Mouse (Mus musculus) urinary bladder, adult 2 months (tissue): ENCODE results near the gene Purb. TPM values are rescaled to one million over a fixed set of nuclear protein-coding genes. Genes with fewer than 3 reads are reported as not detected.

Experiments
- DNase-seq: peaks from one replicate; pipeline ENCODE4 v3.0.0; 2022; ENCODE audit warnings: low spot score
- polyA plus RNA-seq: library from polyadenylated mRNA; depleted of rRNA; stranded (reverse); fragments of >200 nt; gene quantifications from 2 replicates; pipeline ENCODE4 v1.2.3, GENCODE M21; 2012; rRNA removed

The Purb gene
- polyA plus RNA-seq, result 22.3 and 29.5 TPM in 2 replicates

- peak; percentile 93 for DNase-seq
Observed at GRCm38 (mm10) chr11:6475867-6476484, at the start of gene Purb. Gene Purb (minus strand): TSS chr11:6475917.

- no peak for DNase-seq
Observed at GRCm38 (mm10) chr11:6525241-6525640, 49.5 kb upstream of the Purb start.

GRCm38 (mm10) chr11:6524880-6525238 is 49.1 kb upstream of the Purb start:
- no peak for DNase-seq

GRCm38 (mm10) chr11:6524165-6524879 is 48.6 kb upstream of the Purb start:
- no peak for DNase-seq

- no peak for DNase-seq
Observed at GRCm38 (mm10) chr11:6523662-6524088, 48.0 kb upstream of the Purb start.

GRCm38 (mm10) chr11:6522782-6523525 is 47.2 kb upstream of the Purb start:
- no peak for DNase-seq

GRCm38 (mm10) chr11:6520507-6521173 is 44.9 kb upstream of the Purb start, which contains the start of gene Myo1g:
Gene Myo1g (minus strand): TSS chr11:6520965.
- DNase-seq, result no peak

GRCm38 (mm10) chr11:6519491-6520033 is 43.8 kb upstream of the Purb start:
- no peak for DNase-seq

GRCm38 (mm10) chr11:6514837-6515236 is 39.1 kb upstream of the Purb start:
- DNase-seq, result peak; percentile 13

GRCm38 (mm10) chr11:6508269-6508876 is 32.7 kb upstream of the Purb start:
- no peak for DNase-seq

- DNase-seq, result no peak
Observed at GRCm38 (mm10) chr11:6506516-6506915, 30.8 kb upstream of the Purb start.

- no peak for DNase-seq
Observed at GRCm38 (mm10) chr11:6504689-6505088, 29.0 kb upstream of the Purb start.

- DNase-seq, result no peak
Observed at GRCm38 (mm10) chr11:6504226-6504625, 28.5 kb upstream of the Purb start.

GRCm38 (mm10) chr11:6502506-6502905 is 26.8 kb upstream of the Purb start:
- DNase-seq, result no peak

- DNase-seq, result no peak
Observed at GRCm38 (mm10) chr11:6497311-6497948, 21.7 kb upstream of the Purb start.

- no peak for DNase-seq
Observed at GRCm38 (mm10) chr11:6489691-6490503, 14.2 kb upstream of the Purb start.

- DNase-seq, result no peak
Observed at GRCm38 (mm10) chr11:6489257-6489656, 13.5 kb upstream of the Purb start.

GRCm38 (mm10) chr11:6488041-6488684 is 12.4 kb upstream of the Purb start:
- no peak for DNase-seq

GRCm38 (mm10) chr11:6487496-6487895 is 11.8 kb upstream of the Purb start:
- DNase-seq, result no peak

- DNase-seq, result no peak
Observed at GRCm38 (mm10) chr11:6486916-6487315, 11.2 kb upstream of the Purb start.
